Mouse (Mus musculus): ENCODE results near the gene Cib3. TPM values are rescaled to one million over a fixed set of nuclear protein-coding genes. Genes with fewer than 3 reads are reported as not detected.
A peak's percentile ranks its signal among the peaks of the same experiment; 100 is the strongest.

Cib3 gene
- not detected for total RNA-seq (2021)

GRCm38 (mm10) chr8:72212751-72213150, at the start of gene Cib3:
TSS of gene Cib3 (minus strand) at chr8:72212837.
- peak in 1 of 2 experiments; percentile 21 for DNase-seq (ENCODE audit: low spot score in 2 of 2)
- intact Hi-C loops (cut with DNase I): no loop called here

GRCm38 (mm10) chr8:72261872-72262271, 49.2 kb upstream of the Cib3 start:
- intact Hi-C loops (cut with DNase I): loop anchor here (2.0 kb wide), 1 partner anchor 105 kb away; no protein-coding TSS in a partner anchor
- DNase-seq (ENCODE audit: low spot score in 2 of 2): no peak

GRCm38 (mm10) chr8:72261431-72261830, 48.8 kb upstream of the Cib3 start:
- intact Hi-C loops (cut with DNase I): loop anchor here (2.0 kb wide), 1 partner anchor 105 kb away; no protein-coding TSS in a partner anchor
- no peak for DNase-seq (ENCODE audit: low spot score in 2 of 2)

GRCm38 (mm10) chr8:72261019-72261418, 48.4 kb upstream of the Cib3 start:
- no peak for DNase-seq (ENCODE audit: low spot score in 2 of 2)
- intact Hi-C loops (cut with DNase I): loop anchor here (2.0 kb wide), 1 partner anchor 106 kb away; no protein-coding TSS in a partner anchor

GRCm38 (mm10) chr8:72260585-72260984, 47.9 kb upstream of the Cib3 start:
- no peak for DNase-seq (ENCODE audit: low spot score in 2 of 2)
- intact Hi-C loops (cut with DNase I): loop anchor here (2.0 kb wide), 1 partner anchor 106 kb away; no protein-coding TSS in a partner anchor

GRCm38 (mm10) chr8:72259862-72260261, 47.2 kb upstream of the Cib3 start:
- no peak for DNase-seq (ENCODE audit: low spot score in 2 of 2)
- intact Hi-C loops (cut with DNase I): loop anchor here (2.0 kb wide), 1 partner anchor 107 kb away; no protein-coding TSS in a partner anchor

GRCm38 (mm10) chr8:72257902-72258238, 45.2 kb upstream of the Cib3 start:
- no peak for DNase-seq (ENCODE audit: low spot score in 2 of 2)
- intact Hi-C loops (cut with DNase I): no loop called here

- DNase-seq (ENCODE audit: low spot score in 2 of 2): no peak
- intact Hi-C loops (cut with DNase I): no loop called here
Measured at GRCm38 (mm10) chr8:72257171-72257901, 44.7 kb upstream of the Cib3 start.

GRCm38 (mm10) chr8:72244610-72245009, 32.0 kb upstream of the Cib3 start:
- intact Hi-C loops (cut with DNase I): no loop called here
- DNase-seq (ENCODE audit: low spot score in 2 of 2): no peak

GRCm38 (mm10) chr8:72242226-72242625, 29.6 kb upstream of the Cib3 start:
- intact Hi-C loops (cut with DNase I): no loop called here
- no peak for DNase-seq (ENCODE audit: low spot score in 2 of 2)

GRCm38 (mm10) chr8:72240951-72241350, 28.3 kb upstream of the Cib3 start:
- no peak for DNase-seq (ENCODE audit: low spot score in 2 of 2)
- intact Hi-C loops (cut with DNase I): no loop called here

- DNase-seq (ENCODE audit: low spot score in 2 of 2): no peak
- intact Hi-C loops (cut with DNase I): no loop called here
Measured at GRCm38 (mm10) chr8:72240403-72240763, 27.7 kb upstream of the Cib3 start.

GRCm38 (mm10) chr8:72239499-72240402, 27.1 kb upstream of the Cib3 start, which contains the start of gene Ap1m1:
TSS of gene Ap1m1 (plus strand) at chr8:72240018.
- DNase-seq (ENCODE audit: low spot score in 2 of 2): peak; percentile 98
- intact Hi-C loops (cut with DNase I): loop anchor here (5.0 kb wide), 1 partner anchor 77 kb away; the partner anchor contains the start of gene Rab8a

GRCm38 (mm10) chr8:72222656-72223055, 10.0 kb upstream of the Cib3 start:
- intact Hi-C loops (cut with DNase I): no loop called here
- DNase-seq (ENCODE audit: low spot score in 2 of 2): no peak

GRCm38 (mm10) chr8:72220758-72221157, 8.1 kb upstream of the Cib3 start:
- intact Hi-C loops (cut with DNase I): no loop called here
- no peak for DNase-seq (ENCODE audit: low spot score in 2 of 2)

- intact Hi-C loops (cut with DNase I): no loop called here
Measured at GRCm38 (mm10) chr8:72219541-72220363, 7.1 kb upstream of the Cib3 start, which contains the start of gene Fam32a. TSS of gene Fam32a (plus strand) at chr8:72219730.

GRCm38 (mm10) chr8:72218781-72219540, 6.3 kb upstream of the Cib3 start:
- intact Hi-C loops (cut with DNase I): no loop called here

More at GRCm38 (mm10) chr8:72219541-72220363, 7.1 kb upstream of the Cib3 start, which contains the start of gene Fam32a:
- DNase-seq (ENCODE audit: low spot score in 2 of 2): peak; percentile 82 to 87

GRCm38 (mm10) chr8:72215871-72216270, 3.2 kb upstream of the Cib3 start:
- DNase-seq (ENCODE audit: low spot score in 2 of 2): no peak
- intact Hi-C loops (cut with DNase I): no loop called here

More at GRCm38 (mm10) chr8:72218781-72219540, 6.3 kb upstream of the Cib3 start:
- DNase-seq (ENCODE audit: low spot score in 2 of 2): no peak

- DNase-seq (ENCODE audit: low spot score in 2 of 2): no peak
- intact Hi-C loops (cut with DNase I): no loop called here
Measured at GRCm38 (mm10) chr8:72215060-72215459, 2.4 kb upstream of the Cib3 start.

All from left cerebral cortex, postnatal 36 days (tissue).